Mouse (Mus musculus): ENCODE data around the gene Nfya. TPM values are rescaled to one million over a fixed set of nuclear protein-coding genes. Genes with fewer than 3 reads are reported as not detected.
A peak's percentile ranks its signal among the peaks of the same experiment; 100 is the strongest.

The Nfya gene
- total RNA-seq, 1 experiment from 2014 or later = 36.6 TPM

GRCm38 (mm10) chr17:48431054-48431453, 21.3 kb upstream of the Nfya start:
- no peak for DNase-seq

GRCm38 (mm10) chr17:48430394-48430793, 20.7 kb upstream of the Nfya start:
- no peak for DNase-seq

- DNase-seq = no peak
Measured at GRCm38 (mm10) chr17:48427852-48428530, 18.3 kb upstream of the Nfya start.

GRCm38 (mm10) chr17:48426991-48427750, 17.5 kb upstream of the Nfya start:
- DNase-seq = no peak

GRCm38 (mm10) chr17:48425823-48426612, 16.3 kb upstream of the Nfya start:
- DNase-seq = no peak

- DNase-seq = no peak
Measured at GRCm38 (mm10) chr17:48424237-48424636, 14.5 kb upstream of the Nfya start.

GRCm38 (mm10) chr17:48419571-48419970, 9.9 kb upstream of the Nfya start:
- DNase-seq = no peak

GRCm38 (mm10) chr17:48418781-48419180, 9.1 kb upstream of the Nfya start:
- no peak for DNase-seq

- DNase-seq = no peak
Measured at GRCm38 (mm10) chr17:48418174-48418573, 8.5 kb upstream of the Nfya start.

- DNase-seq = no peak
Measured at GRCm38 (mm10) chr17:48417521-48417920, 7.8 kb upstream of the Nfya start.

GRCm38 (mm10) chr17:48416425-48417195, 6.9 kb upstream of the Nfya start:
- peak; percentile 48 for DNase-seq

GRCm38 (mm10) chr17:48416011-48416410, 6.3 kb upstream of the Nfya start:
- no peak for DNase-seq

- DNase-seq = no peak
Measured at GRCm38 (mm10) chr17:48411241-48411640, 1.5 kb upstream of the Nfya start.

- DNase-seq = no peak
Measured at GRCm38 (mm10) chr17:48410299-48410785, 636 bp upstream of the Nfya start.

GRCm38 (mm10) chr17:48408526-48409291, 997 bp downstream of the Nfya start:
- peak; percentile 79 for DNase-seq

GRCm38 (mm10) chr17:48407910-48408525, 1.7 kb downstream of the Nfya start:
- DNase-seq = no peak

GRCm38 (mm10) chr17:48407154-48407553, 2.6 kb downstream of the Nfya start:
- no peak for DNase-seq

GRCm38 (mm10) chr17:48404706-48405105, 5.0 kb downstream of the Nfya start:
- no peak for DNase-seq

- DNase-seq = no peak
Measured at GRCm38 (mm10) chr17:48403848-48404247, 5.9 kb downstream of the Nfya start.

GRCm38 (mm10) chr17:48402751-48403150, 7.0 kb downstream of the Nfya start:
- no peak for DNase-seq

- no peak for DNase-seq
Measured at GRCm38 (mm10) chr17:48401710-48402109, 8.0 kb downstream of the Nfya start.

All from adrenal gland, postnatal 25 days (tissue).